In genomic region chrX:101953256-101953655, GRCm38 (mm10) we compare ENCODE assay signal across 29 mouse cellular contexts.
A peak's percentile ranks its signal among the peaks of the same experiment; 100 is the strongest.
DNase-seq lines count a peak whose midpoint lies in the region; ATAC-seq lines count a peak whose summit lies in the region.
"Had no signal": no experiment of that assay in that cellular context is flagged by ENCODE, and none has a peak within 500 bp of the region (broad histone marks: within the 10 kb centered on the region; RNA-seq: fewer than 3 reads in every experiment).

No protein-coding gene starts in this region.

- no peak for ATAC-seq in kidney, embryonic 14.5 days (ENCODE audit: low FRiP score, low TSS enrichment)

- no peaks in the 10 kb centered on the region for H3K9me3 ChIP-seq in kidney, embryonic 14.5 days (ENCODE audit: control insufficient read depth, low read length)
- no peaks in the 10 kb centered on the region for H3K9me3 ChIP-seq in limb, embryonic 10.5 days (replicated peaks)
- H3K9me3 ChIP-seq: embryonic facial prominence, embryonic 13.5 days; heart, embryonic 13.5 days; hindbrain, embryonic 15.5 days; liver, embryonic 13.5 days; midbrain, embryonic 10.5 days; midbrain, embryonic 15.5 days had no signal

- no peak overlapping the region for H3K4me2 ChIP-seq in kidney, embryonic 14.5 days (replicated peaks; ENCODE audit: low read depth, low read length)

- no peak overlapping the region for H3K9ac ChIP-seq in kidney, embryonic 14.5 days (ENCODE audit: low read depth, low read length)
- H3K9ac ChIP-seq: liver, embryonic 13.5 days had no signal

- no peak overlapping the region for H3K4me3 ChIP-seq in kidney, embryonic 14.5 days (ENCODE audit: low read length)
- no peak overlapping the region for H3K4me3 ChIP-seq in limb, embryonic 10.5 days
- H3K4me3 ChIP-seq: erythroblast, embryonic 14.5 days; heart, adult 2 months; liver, embryonic 13.5 days had no signal

- H3K36me3 ChIP-seq in kidney, embryonic 14.5 days (ENCODE audit: control insufficient read depth, insufficient read depth, low read length), result no peaks in the 10 kb centered on the region
- H3K36me3 ChIP-seq in limb, embryonic 10.5 days, result no peaks in the 10 kb centered on the region
- H3K36me3 ChIP-seq: embryonic facial prominence, embryonic 13.5 days; heart, embryonic 13.5 days; hindbrain, embryonic 15.5 days; liver, embryonic 13.5 days; midbrain, embryonic 10.5 days; midbrain, embryonic 15.5 days had no signal

- no peak overlapping the region for H3K27ac ChIP-seq in kidney, embryonic 14.5 days (ENCODE audit: low read depth, low read length)
- H3K27ac ChIP-seq in limb, embryonic 10.5 days, result no peak overlapping the region
- H3K27ac ChIP-seq: embryonic facial prominence, embryonic 13.5 days; heart, adult 2 months; liver, embryonic 13.5 days; stomach, postnatal 0 days had no signal

- no peaks in the 10 kb centered on the region for H3K4me1 ChIP-seq in kidney, embryonic 14.5 days (ENCODE audit: control insufficient read depth, insufficient read depth, low read length)
- H3K4me1 ChIP-seq in limb, embryonic 10.5 days, result peaks cover 18% of the 10 kb centered on the region
- H3K4me1 ChIP-seq: embryonic facial prominence, embryonic 13.5 days; liver, embryonic 13.5 days had no signal

- H3K27me3 ChIP-seq in kidney, embryonic 14.5 days (ENCODE audit: control insufficient read depth, insufficient read depth, low read length), result 0 out of 2 replicates have a peak, but pooled peaks cover 2% of the 10 kb centered on the region
- H3K27me3 ChIP-seq in limb, embryonic 10.5 days (ENCODE audit: low read depth, poor library complexity, severe bottlenecking), result peaks cover 93% of the 10 kb centered on the region
- H3K27me3 ChIP-seq: CH12.LX had no signal

- peak; percentile 11 to 30 for DNase-seq in adrenal gland, adult (ENCODE audit: inconsistent age in 2 of 2, low spot score in 1 of 2)
- no peak for DNase-seq in adrenal gland, postnatal 25 days
- DNase-seq in kidney, adult 8-10 months, result peak; percentile 35 to 48
- peak; percentile 76 for DNase-seq in kidney, adult 9 months
- peak; percentile 11 for DNase-seq in naive thymus-derived CD4-positive, alpha-beta T cell, adult 2 months (ENCODE audit: low read depth)
- no peak for DNase-seq in cerebellum, adult 8-10 months
- DNase-seq in limb, embryonic 10.5 days (ENCODE audit: low spot score), result no peak
- DNase-seq: adrenal gland, postnatal 10 days; cerebellum, adult 11 months; cerebellum, adult 9-11 months; gastrocnemius, adult 2 months; gastrocnemius, postnatal 36 days; heart, adult 2 months; heart, postnatal 10 days; layer of hippocampus, postnatal 36 days; liver, embryonic 13.5 days; lung, embryonic 14.5 days; right cerebral cortex, adult 18-20 months; thymus, adult 18-20 months; thymus, postnatal 36 days had no signal

- 73% methylated on average over 2 of the region's 2 CpGs for WGBS in kidney, embryonic 14.5 days
- 96% methylated on average over 2 of the region's 2 CpGs for WGBS in limb, embryonic 10.5 days

Comparison
In these comparisons a context has a peak if more than half of its experiments do, and no peak if none do; other contexts are left out.
1. DNase-seq: peak in adrenal gland, adult (2 of 2), kidney, adult 8-10 months (2 of 2), kidney, adult 9 months (single experiment) and naive thymus-derived CD4-positive, alpha-beta T cell, adult 2 months (single experiment); none in adrenal gland, postnatal 25 days (single experiment), cerebellum, adult 8-10 months (single experiment) and limb, embryonic 10.5 days (single experiment).